Mouse (Mus musculus) ES-Bruce4 (cell line): ENCODE data around the gene Dcakd.

Experiments
- CTCF ChIP-seq: IDR thresholded peaks from one replicate; pipeline ENCODE4 v1.8.1; 2011; ENCODE audit warnings: low read depth, low read length
- POLR2A ChIP-seq: IDR thresholded peaks from one replicate; pipeline ENCODE4 v1.8.1; 2011; ENCODE audit warnings: low read length; ENCODE audit not compliant: insufficient read depth

DNA sequence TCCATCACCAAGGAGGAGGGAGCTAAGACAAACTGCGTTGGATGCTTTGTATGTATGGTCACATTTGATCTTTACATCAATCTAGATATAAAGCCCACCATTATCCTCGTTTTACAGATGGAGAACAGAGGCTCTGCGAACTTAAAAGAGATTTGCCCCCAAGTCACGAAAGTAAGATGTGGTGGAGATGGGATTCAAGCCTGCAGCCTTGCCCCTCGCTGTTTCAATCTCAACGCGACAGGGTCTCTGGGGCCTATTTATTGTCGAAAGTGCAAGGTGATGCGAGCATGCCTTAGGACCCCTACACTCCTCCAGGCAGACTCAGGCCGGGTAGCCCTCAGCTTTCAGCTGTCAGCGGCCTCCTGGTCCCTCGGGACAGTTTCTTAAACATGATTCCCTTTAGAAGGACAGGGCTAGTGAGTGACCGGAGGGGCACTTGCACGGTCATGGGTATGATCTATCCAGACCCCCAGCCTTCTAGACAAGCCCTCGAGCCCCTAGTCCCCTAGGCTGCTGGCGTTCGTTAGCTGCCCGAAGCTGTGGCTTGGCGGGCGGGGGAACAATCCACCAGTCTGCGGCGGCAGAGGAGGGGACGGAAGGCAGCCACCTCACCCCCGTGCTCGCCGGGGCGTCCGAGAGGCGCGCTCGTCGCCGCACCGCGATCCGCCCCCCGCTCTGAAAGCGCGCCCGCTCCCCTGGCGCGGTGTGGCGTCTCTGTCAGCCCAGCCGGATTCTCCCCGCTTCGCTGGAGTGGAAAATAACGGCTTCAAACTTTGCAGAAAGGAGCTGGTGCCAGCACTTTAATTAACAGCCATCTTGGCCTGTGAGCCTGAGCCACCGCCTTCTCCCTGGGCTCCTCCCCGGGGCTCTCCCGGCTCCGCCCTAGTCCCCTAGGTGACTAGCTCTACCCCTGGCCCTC lies 79.8 kb downstream of the Dcakd start:
- no peak for TF ChIP-seq CTCF
- no peak for TF ChIP-seq POLR2A
